Mouse (Mus musculus) MEL (cell line): ENCODE results near the gene Dcdc2b. TPM values are rescaled to one million over a fixed set of nuclear protein-coding genes. Genes with fewer than 3 reads are reported as not detected.

Experiments
- DNase-seq: peaks from one replicate; pipeline ENCODE4 v3.0.0; 2011; ENCODE audit warnings: low read depth, low spot score
- H3K27ac ChIP-seq: 2 replicates; pipeline ENCODE4 v1.5.1; 2012; ENCODE audit warnings: low read depth, mild to moderate bottlenecking, control low read depth, low read length, moderate library complexity; ENCODE audit not compliant: control insufficient read depth
- H3K27me3 ChIP-seq, 2 experiments: fragments of 150-350 bp in 1 of 2; sonication (generic) in 1 of 2; 2 replicates each; pipeline ENCODE4 v1.6.1; 2012; ENCODE audit warnings: low read length in 2 of 2, mild to moderate bottlenecking in 2 of 2, improper control_type of control experiment in 1 of 2, moderate library complexity in 1 of 2; ENCODE audit not compliant: insufficient read depth in 2 of 2, control insufficient read depth in 1 of 2
- H3K36me3 ChIP-seq, 2 experiments: 2 replicates each; pipeline ENCODE4 v1.6.1; 2012 to 2014; ENCODE audit warnings: low read length in 2 of 2, improper control_type of control experiment in 1 of 2, inconsistent platforms in 1 of 2, mild to moderate bottlenecking in 1 of 2; ENCODE audit not compliant: insufficient read depth in 2 of 2, control insufficient read depth in 1 of 2
- H3K4me1 ChIP-seq, 2 experiments: fragments of 150-350 bp in 1 of 2; sonication (generic) in 1 of 2; 2 replicates each; pipeline ENCODE4 v1.6.1; 2012; ENCODE audit warnings: low read length in 2 of 2, improper control_type of control experiment in 1 of 2, mild to moderate bottlenecking in 1 of 2; ENCODE audit not compliant: insufficient read depth in 2 of 2, control insufficient read depth in 1 of 2
- H3K4me3 ChIP-seq, 2 experiments: fragments of 150-350 bp in 1 of 2; sonication (generic) in 1 of 2; 2 replicates each; pipeline ENCODE4 v1.5.1; 2012; ENCODE audit warnings: low read depth in 2 of 2, low read length in 2 of 2, mild to moderate bottlenecking in 2 of 2, moderate library complexity in 2 of 2, control low read depth in 1 of 2, improper control_type of control experiment in 1 of 2; ENCODE audit not compliant: control insufficient read depth in 1 of 2, insufficient read depth in 1 of 2
- H3K79me2 ChIP-seq: 2 replicates; pipeline ENCODE4 v1.6.1; 2012; ENCODE audit warnings: mild to moderate bottlenecking, low read length, moderate library complexity; ENCODE audit not compliant: control insufficient read depth, poor library complexity, insufficient read depth
- H3K9ac ChIP-seq: 2 replicates; pipeline ENCODE4 v1.6.1; 2012; ENCODE audit warnings: low read depth, mild to moderate bottlenecking, control low read depth, low read length, moderate library complexity; ENCODE audit not compliant: control insufficient read depth, poor library complexity, severe bottlenecking
- H3K9me3 ChIP-seq: fragments of 150-350 bp; sonication (generic); replicated peaks from 2 replicates; pipeline ENCODE4 v1.6.1; 2012; ENCODE audit warnings: mild to moderate bottlenecking, low read length, improper control_type of control experiment, moderate library complexity; ENCODE audit not compliant: insufficient read depth
- BHLHE40 ChIP-seq: IDR thresholded peaks from 2 replicates; pipeline ENCODE4 v1.6.1; 2012; ENCODE audit warnings: low read depth, mild to moderate bottlenecking, inconsistent platforms, low read length, improper control_type of control experiment, borderline replicate concordance
- CHD1 ChIP-seq: IDR thresholded peaks from 2 replicates; pipeline ENCODE4 v1.6.1; 2012; ENCODE audit warnings: low read depth, mild to moderate bottlenecking, inconsistent platforms, low read length, improper control_type of control experiment
- CHD2 ChIP-seq: IDR thresholded peaks from 2 replicates; pipeline ENCODE4 v1.6.1; 2011; ENCODE audit warnings: low read length, improper control_type of control experiment
- CTCF ChIP-seq, 3 experiments: IDR thresholded peaks in 2 of 3; conservative IDR thresholded peaks in 1 of 3; 2 replicates each; pipeline ENCODE4 v1.5.1; 2011 to 2012; ENCODE audit warnings: low read length in 3 of 3, low read depth in 2 of 3, mild to moderate bottlenecking in 2 of 3, improper control_type of control experiment in 1 of 3, inconsistent platforms in 1 of 3, mixed read lengths in 1 of 3, moderate library complexity in 1 of 3; ENCODE audit not compliant: control insufficient read depth in 1 of 3, insufficient read depth in 1 of 3, poor library complexity in 1 of 3, severe bottlenecking in 1 of 3
- E2F4 ChIP-seq: IDR thresholded peaks from 2 replicates; pipeline ENCODE4 v1.6.1; 2011; ENCODE audit warnings: low read depth, low read length, improper control_type of control experiment, borderline replicate concordance
- ELF1 ChIP-seq: IDR thresholded peaks from 2 replicates; pipeline ENCODE4 v1.6.1; 2014; ENCODE audit warnings: low read depth, mild to moderate bottlenecking, inconsistent platforms, low read length, improper control_type of control experiment, moderate library complexity
- EP300 ChIP-seq, 2 experiments: IDR thresholded peaks; 2 replicates each; pipeline ENCODE4 v1.6.1; 2011; ENCODE audit warnings: improper control_type of control experiment in 2 of 2, low read length in 2 of 2, low read depth in 1 of 2, mild to moderate bottlenecking in 1 of 2
- GABPA ChIP-seq: IDR thresholded peaks from 2 replicates; pipeline ENCODE4 v1.6.1; 2012; ENCODE audit warnings: low read depth, mild to moderate bottlenecking, inconsistent platforms, low read length, improper control_type of control experiment, moderate library complexity
- GATA1 ChIP-seq: IDR thresholded peaks from 2 replicates; pipeline ENCODE4 v1.6.1; 2011; ENCODE audit warnings: low read depth, low read length, improper control_type of control experiment
- HCFC1 ChIP-seq: IDR thresholded peaks from 2 replicates; pipeline ENCODE4 v1.6.1; 2012; ENCODE audit warnings: low read depth, mild to moderate bottlenecking, inconsistent platforms, low read length, improper control_type of control experiment, moderate library complexity
- KAT2A ChIP-seq: conservative IDR thresholded peaks from 2 replicates; pipeline ENCODE4 v1.6.1; 2012; ENCODE audit warnings: low read depth, low read length, improper control_type of control experiment, inconsistent platforms
- MAFK ChIP-seq: IDR thresholded peaks from 2 replicates; pipeline ENCODE4 v1.6.1; 2011; ENCODE audit warnings: low read depth, mild to moderate bottlenecking, low read length, improper control_type of control experiment, borderline replicate concordance
- MAX ChIP-seq: IDR thresholded peaks from 2 replicates; pipeline ENCODE4 v1.6.1; 2011; ENCODE audit warnings: low read length, improper control_type of control experiment
- MAZ ChIP-seq: IDR thresholded peaks from 2 replicates; pipeline ENCODE4 v1.6.1; 2012; ENCODE audit warnings: low read depth, mild to moderate bottlenecking, inconsistent platforms, low read length, improper control_type of control experiment
- MEF2A ChIP-seq: IDR thresholded peaks from 2 replicates; pipeline ENCODE4 v1.6.1; 2014; ENCODE audit warnings: low read depth, mild to moderate bottlenecking, inconsistent platforms, low read length, improper control_type of control experiment; ENCODE audit not compliant: poor library complexity, insufficient replicate concordance, severe bottlenecking; ENCODE audit errors: extremely low read depth
- MXI1 ChIP-seq: IDR thresholded peaks from 2 replicates; pipeline ENCODE4 v1.6.1; 2011; ENCODE audit warnings: mild to moderate bottlenecking, low read depth, low read length, improper control_type of control experiment
- MYB ChIP-seq: IDR thresholded peaks from 2 replicates; pipeline ENCODE4 v1.6.1; 2011; ENCODE audit warnings: mild to moderate bottlenecking, low read depth, low read length, improper control_type of control experiment
- MYC ChIP-seq: IDR thresholded peaks from 2 replicates; pipeline ENCODE4 v1.6.1; 2011; ENCODE audit warnings: low read depth, mild to moderate bottlenecking, low read length, improper control_type of control experiment, moderate library complexity
- NELFE ChIP-seq: IDR thresholded peaks from 2 replicates; pipeline ENCODE4 v1.6.1; 2011; ENCODE audit warnings: low read depth, low read length, improper control_type of control experiment
- NRF1 ChIP-seq: IDR thresholded peaks from 2 replicates; pipeline ENCODE4 v1.6.1; 2014; ENCODE audit warnings: low read depth, mild to moderate bottlenecking, inconsistent platforms, low read length, improper control_type of control experiment, moderate library complexity; ENCODE audit not compliant: poor library complexity, insufficient read depth, severe bottlenecking
- POLR2A ChIP-seq, 2 experiments: IDR thresholded peaks; 2 replicates each; pipeline ENCODE4 v1.6.1; 2011 to 2012; ENCODE audit warnings: low read length in 2 of 2, mild to moderate bottlenecking in 2 of 2, control low read depth in 1 of 2, improper control_type of control experiment in 1 of 2, low read depth in 1 of 2, moderate library complexity in 1 of 2; ENCODE audit not compliant: control insufficient read depth in 1 of 2, insufficient read depth in 1 of 2, poor library complexity in 1 of 2
- POLR2AphosphoS2 ChIP-seq: IDR thresholded peaks from 2 replicates; pipeline ENCODE4 v1.6.1; 2011; ENCODE audit warnings: low read length, improper control_type of control experiment
- POLR2AphosphoS5 ChIP-seq: IDR thresholded peaks from 2 replicates; pipeline ENCODE4 v1.6.1; 2012; ENCODE audit warnings: low read depth, borderline replicate concordance, mild to moderate bottlenecking, inconsistent platforms, low read length, moderate library complexity, mixed read lengths
- RAD21 ChIP-seq: IDR thresholded peaks from 2 replicates; pipeline ENCODE4 v1.6.1; 2011; ENCODE audit warnings: mild to moderate bottlenecking, low read depth, low read length, improper control_type of control experiment
- SIN3A ChIP-seq: IDR thresholded peaks from 2 replicates; pipeline ENCODE4 v1.6.1; 2012; ENCODE audit warnings: low read length, improper control_type of control experiment, inconsistent platforms
- SMC3 ChIP-seq: IDR thresholded peaks from 2 replicates; pipeline ENCODE4 v1.6.1; 2011; ENCODE audit warnings: low read depth, low read length, improper control_type of control experiment
- TAL1 ChIP-seq: IDR thresholded peaks from 2 replicates; pipeline ENCODE4 v1.6.1; 2012; ENCODE audit warnings: mild to moderate bottlenecking, inconsistent platforms, low read length, moderate library complexity, mixed read lengths
- TBP ChIP-seq: IDR thresholded peaks from 2 replicates; pipeline ENCODE4 v1.8.0; 2011; ENCODE audit warnings: low read depth, low read length, improper control_type of control experiment
- TCF12 ChIP-seq: IDR thresholded peaks from 2 replicates; pipeline ENCODE4 v1.6.1; 2014; ENCODE audit warnings: low read depth, mild to moderate bottlenecking, inconsistent platforms, low read length, improper control_type of control experiment, moderate library complexity
- USF1 ChIP-seq: IDR thresholded peaks from 2 replicates; pipeline ENCODE4 v1.6.1; 2014; ENCODE audit warnings: low read depth, mild to moderate bottlenecking, inconsistent platforms, low read length, improper control_type of control experiment, moderate library complexity
- USF2 ChIP-seq, 2 experiments: IDR thresholded peaks; 2 replicates each; pipeline ENCODE4 v1.6.1; 2011 to 2012; ENCODE audit warnings: improper control_type of control experiment in 2 of 2, low read length in 2 of 2, borderline replicate concordance in 1 of 2, inconsistent platforms in 1 of 2, low read depth in 1 of 2, mild to moderate bottlenecking in 1 of 2; ENCODE audit not compliant: insufficient read depth in 1 of 2
- ZC3H11A ChIP-seq: IDR thresholded peaks from 2 replicates; pipeline ENCODE4 v1.6.1; 2012; ENCODE audit warnings: low read depth, mild to moderate bottlenecking, inconsistent platforms, low read length, improper control_type of control experiment
- ZKSCAN1 ChIP-seq: IDR thresholded peaks from 2 replicates; pipeline ENCODE4 v1.6.1; 2012; ENCODE audit warnings: low read depth, mild to moderate bottlenecking, inconsistent platforms, low read length, improper control_type of control experiment, moderate library complexity
- ZMIZ1 ChIP-seq: IDR thresholded peaks from 2 replicates; pipeline ENCODE4 v1.6.1; 2012; ENCODE audit warnings: low read depth, mild to moderate bottlenecking, inconsistent platforms, low read length, improper control_type of control experiment, moderate library complexity
- ZNF384 ChIP-seq: IDR thresholded peaks from 2 replicates; pipeline ENCODE4 v1.6.1; 2012; ENCODE audit warnings: low read depth, mild to moderate bottlenecking, inconsistent platforms, low read length, improper control_type of control experiment
- polyA plus RNA-seq, 2 experiments: library from polyadenylated mRNA; stranded (reverse) in 1 of 2; unstranded in 1 of 2; fragments of >175 nt in 1 of 2; fragments of >200 nt in 1 of 2; gene quantifications; 2 replicates each; pipeline versions ENCODE4 v1.2.1 to v1.2.4; 2012; ENCODE audit warnings: low replicate concordance in 2 of 2, low read depth in 1 of 2; ENCODE audit not compliant: insufficient read length in 2 of 2, insufficient read depth in 1 of 2, missing spikeins in 1 of 2
- total RNA-seq: library from RNA; depleted of rRNA; stranded (reverse); fragments of 300-350 nt; gene quantifications from 2 replicates; pipeline ENCODE4 v1.2.3, GENCODE M21; 2012

Dcdc2b gene
- total and polyA plus RNA-seq, 3 experiments: 1.3 TPM; not detected in 2

- Histone ChIP-seq H3K79me2 (peaks cover 4% of the 10 kb centered on the region; the same call in 1 of the 2 replicates), H3K9ac (peak within 1 kb of the TSS; percentile 87), H3K4me1 (peaks cover 0 to 7% of the 10 kb centered on the region in 2 experiments; a peak in 1 of 4 replicates), H3K9me3 (no peaks in the 10 kb centered on the region), H3K36me3 (no peaks in the 10 kb centered on the region; a peak in 2 of 4 replicates), H3K4me3 (peak within 1 kb of the TSS; percentile 76 to 84), H3K27me3 (no peaks in the 10 kb centered on the region), H3K27ac (peak within 1 kb of the TSS; percentile 53)
- peak; percentile 97 for DNase-seq
- TF ChIP-seq MAZ: peak; percentile 83; the same call in 1 of the 2 replicates
- peak; percentile 90 for TF ChIP-seq ZMIZ1
- TF ChIP-seq MYB: 0 out of 2 replicates have a peak, but pooled peaks have one; percentile 26
- TF ChIP-seq BHLHE40: no peak
- TF ChIP-seq MXI1: peak; percentile 83
- TF ChIP-seq SIN3A: peak; percentile 91
- TF ChIP-seq TAL1: no peak
- TF ChIP-seq CHD2: no peak
- peak; percentile 84 for TF ChIP-seq HCFC1
- no peak for TF ChIP-seq RAD21
- peak; percentile 95 for TF ChIP-seq NELFE
- no peak for TF ChIP-seq GABPA
- no peak for TF ChIP-seq MAFK
- no peak for TF ChIP-seq E2F4
- TF ChIP-seq ZKSCAN1: peak; percentile 96
- peak; percentile 95 for TF ChIP-seq NRF1
- TF ChIP-seq POLR2A (IDR thresholded peaks at IDR 0.05; ENCODE audit: control insufficient read depth in 1 of 2, insufficient read depth in 1 of 2, low read depth in 1 of 2, low read length in 2 of 2, poor library complexity in 1 of 2): peak; percentile 82 to 97
- TF ChIP-seq MAX: no peak; the same call in 1 of the 2 replicates
- no peak for TF ChIP-seq ZNF384
- TF ChIP-seq CHD1: no peak
- TF ChIP-seq EP300 (IDR thresholded peaks at IDR 0.05; ENCODE audit: low read depth in 1 of 2, low read length in 2 of 2): no peak
- TF ChIP-seq ELF1: peak; percentile 72
- TF ChIP-seq POLR2AphosphoS5: peak; percentile 28; the same call in 1 of the 2 replicates
- TF ChIP-seq CTCF (IDR thresholded peaks at IDR 0.05 in 2 of 3, conservative IDR thresholded peaks at IDR 0.05 in 1 of 3; ENCODE audit: control insufficient read depth in 1 of 3, insufficient read depth in 1 of 3, low read depth in 2 of 3, low read length in 3 of 3, poor library complexity in 1 of 3, severe bottlenecking in 1 of 3): 0 out of 6 replicates have a peak, but pooled peaks of 1 of the 3 experiments have one; percentile 0
- 0 out of 2 replicates have a peak, but pooled peaks have one; percentile 20 for TF ChIP-seq TBP
- TF ChIP-seq GATA1: no peak
- TF ChIP-seq MYC: no peak
- TF ChIP-seq POLR2AphosphoS2: peak; percentile 99
- no peak for TF ChIP-seq ZC3H11A
- TF ChIP-seq MEF2A: no peak
- TF ChIP-seq TCF12: no peak
- TF ChIP-seq USF2 (IDR thresholded peaks at IDR 0.05; ENCODE audit: borderline replicate concordance in 1 of 2, insufficient read depth in 1 of 2, low read depth in 1 of 2, low read length in 2 of 2): no peak
- no peak for TF ChIP-seq SMC3
- no peak for TF ChIP-seq USF1
- TF ChIP-seq KAT2A: no peak
Observed at GRCm38 (mm10) chr4:129618786-129619691, 5.0 kb upstream of the Dcdc2b start, which contains the start of gene Iqcc. Gene Iqcc (minus strand): TSS chr4:129619099.
